Mouse (Mus musculus) mesoderm, embryonic 11.5 days (tissue): Measurements from ENCODE around the gene Phc2.

ENCODE experiments used
- DNase-seq: peaks from one replicate; pipeline ENCODE4 v3.0.0-alpha.2; 2012; ENCODE audit warnings: low read depth, low spot score

Phc2 gene

GRCm38 (mm10) chr4:128782037-128782436, 127.5 kb downstream of the Phc2 start:
- DNase-seq: no peak

DNA sequence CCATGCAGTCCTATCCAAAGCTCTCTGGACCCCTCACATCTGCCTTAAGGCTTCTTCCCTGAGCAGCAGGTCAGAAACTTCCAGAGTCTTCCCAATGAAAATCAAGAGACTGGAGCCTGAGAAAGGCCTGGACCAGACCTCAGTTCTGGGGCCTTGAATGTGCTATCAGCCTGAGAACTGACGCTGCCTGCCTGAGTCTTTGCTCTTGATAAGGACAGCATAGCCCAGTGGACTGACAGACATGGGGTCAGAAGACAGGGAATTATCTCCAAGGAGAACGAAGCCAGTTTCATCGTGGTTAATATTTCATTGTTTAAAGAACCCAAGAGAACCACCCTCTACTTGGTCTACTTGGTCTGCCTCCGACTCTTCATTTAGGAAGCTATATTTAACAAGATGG, 128.1 kb downstream of the Phc2 start:
- no peak for DNase-seq

DNA sequence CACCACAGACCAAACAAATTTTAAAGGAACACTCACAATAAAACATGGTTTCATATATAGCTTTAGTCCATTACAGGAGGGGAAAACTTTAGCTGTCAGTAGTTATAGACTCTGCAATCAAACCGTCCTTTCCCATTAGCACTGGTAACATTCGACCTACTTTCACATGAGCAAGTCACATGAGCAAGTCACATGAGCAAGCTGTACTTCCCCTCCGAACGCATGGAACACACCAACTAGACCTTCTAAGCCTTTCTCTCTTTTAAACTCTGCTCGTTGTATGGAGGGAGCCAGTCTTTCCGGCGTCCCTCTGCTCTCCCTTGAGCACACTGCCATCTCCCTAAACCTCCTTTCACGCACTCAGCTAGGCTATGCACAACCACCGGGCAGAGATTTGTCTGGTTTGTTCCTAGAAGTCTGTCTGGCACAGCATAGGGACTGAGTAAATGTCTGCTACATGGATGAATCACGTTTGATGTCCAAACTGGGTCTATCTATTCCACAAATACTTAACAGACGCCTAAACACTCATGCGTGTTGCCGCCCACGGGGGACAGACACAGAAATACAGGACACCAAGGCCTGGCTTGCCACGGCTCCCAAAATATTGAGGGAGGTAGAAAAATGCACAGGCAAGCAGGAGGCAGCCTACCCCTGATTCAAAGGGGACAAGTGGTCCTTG, 130.6 kb downstream of the Phc2 start:
- DNase-seq: no peak

GRCm38 (mm10) chr4:128785921-128786654, 131.6 kb downstream of the Phc2 start:
- DNase-seq: no peak

DNA sequence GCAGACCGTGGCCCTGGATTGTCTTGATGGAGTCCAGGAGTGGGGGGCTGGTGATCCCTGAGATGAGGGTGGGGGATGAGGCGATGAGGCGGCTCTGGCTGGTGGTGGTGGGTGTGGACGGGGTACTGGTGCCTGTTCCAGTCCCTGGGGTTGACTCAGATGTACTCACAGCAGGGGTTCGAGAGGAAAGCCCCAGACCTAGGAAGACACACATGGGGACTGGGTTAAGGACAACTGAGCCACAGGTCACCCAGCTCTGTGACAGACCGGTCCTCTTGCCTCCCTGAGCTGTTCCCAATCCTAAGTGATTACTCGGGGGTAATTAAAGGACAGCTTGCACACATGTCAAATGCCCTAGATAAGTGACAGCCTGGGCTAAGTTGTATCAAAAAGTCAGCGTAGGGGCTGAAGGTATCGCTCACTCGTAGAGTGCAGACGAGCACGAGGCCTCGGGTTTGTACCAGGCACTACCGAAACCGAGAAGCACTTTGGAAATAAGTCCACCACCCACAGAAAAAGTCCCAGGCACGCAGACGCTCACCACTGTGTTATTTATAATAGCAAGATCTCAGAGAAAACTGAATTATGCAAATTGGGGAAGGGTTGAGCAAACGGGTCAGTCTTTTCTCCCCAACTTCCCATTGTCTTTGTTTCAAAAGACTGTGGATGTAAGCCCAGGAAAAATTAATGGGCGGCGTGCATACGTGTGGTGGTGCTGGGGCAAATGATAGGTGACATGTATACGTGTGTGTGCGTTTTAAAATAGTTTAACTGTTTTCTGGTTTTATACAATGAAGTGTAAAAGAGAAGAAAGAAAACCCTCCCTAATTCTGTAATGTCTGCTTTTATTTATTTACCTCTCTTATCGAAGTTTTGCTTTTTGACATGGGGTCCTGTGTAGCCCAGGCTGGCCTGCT, 132.8 kb downstream of the Phc2 start:
- DNase-seq: no peak

DNA sequence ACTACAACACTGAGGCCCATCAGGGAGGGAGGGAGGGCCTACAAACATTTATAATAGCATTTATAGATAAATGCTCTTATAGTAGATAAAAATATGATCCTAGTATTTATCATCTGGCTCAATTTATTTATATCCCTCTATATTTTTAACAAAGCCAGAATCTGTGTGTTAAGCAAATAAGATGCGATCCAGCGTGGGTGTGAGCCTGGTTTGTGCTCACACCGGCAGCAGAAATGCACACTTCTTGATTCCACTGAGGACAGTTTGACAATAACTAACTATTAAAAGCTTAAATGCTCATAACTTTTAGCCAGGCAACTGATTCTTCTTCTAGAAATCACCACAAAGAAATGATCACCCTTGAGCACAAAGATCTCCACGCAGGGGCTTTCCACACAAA, 133.6 kb downstream of the Phc2 start:
- no peak for DNase-seq

GRCm38 (mm10) chr4:128789646-128790045, 135.1 kb downstream of the Phc2 start:
- DNase-seq: no peak

DNA sequence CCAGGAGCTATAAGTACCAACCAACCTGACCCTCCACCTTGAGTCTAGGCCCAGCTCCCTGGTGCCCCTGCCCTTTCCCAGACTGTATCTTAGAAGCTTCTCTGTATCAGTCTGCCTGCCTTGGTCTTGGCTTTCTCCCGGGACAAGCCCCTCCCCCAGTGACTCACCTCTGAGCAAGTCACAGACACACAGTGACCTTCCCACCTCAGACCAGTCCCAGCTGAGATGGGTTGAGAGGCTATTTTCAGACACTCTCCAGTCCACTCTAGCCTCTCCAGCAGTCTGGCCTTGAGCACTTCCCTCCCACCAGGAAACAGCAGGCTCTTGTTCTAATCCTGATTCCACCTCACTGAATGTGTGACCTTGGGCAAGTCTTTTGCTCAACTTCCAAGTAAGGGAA, 139.2 kb downstream of the Phc2 start:
- no peak for DNase-seq

GRCm38 (mm10) chr4:128794198-128794597, 139.7 kb downstream of the Phc2 start:
- DNase-seq: no peak

GRCm38 (mm10) chr4:128795596-128795995, 141.1 kb downstream of the Phc2 start:
- DNase-seq: peak; percentile 65

GRCm38 (mm10) chr4:128796788-128797187, 142.3 kb downstream of the Phc2 start:
- DNase-seq: no peak

DNA sequence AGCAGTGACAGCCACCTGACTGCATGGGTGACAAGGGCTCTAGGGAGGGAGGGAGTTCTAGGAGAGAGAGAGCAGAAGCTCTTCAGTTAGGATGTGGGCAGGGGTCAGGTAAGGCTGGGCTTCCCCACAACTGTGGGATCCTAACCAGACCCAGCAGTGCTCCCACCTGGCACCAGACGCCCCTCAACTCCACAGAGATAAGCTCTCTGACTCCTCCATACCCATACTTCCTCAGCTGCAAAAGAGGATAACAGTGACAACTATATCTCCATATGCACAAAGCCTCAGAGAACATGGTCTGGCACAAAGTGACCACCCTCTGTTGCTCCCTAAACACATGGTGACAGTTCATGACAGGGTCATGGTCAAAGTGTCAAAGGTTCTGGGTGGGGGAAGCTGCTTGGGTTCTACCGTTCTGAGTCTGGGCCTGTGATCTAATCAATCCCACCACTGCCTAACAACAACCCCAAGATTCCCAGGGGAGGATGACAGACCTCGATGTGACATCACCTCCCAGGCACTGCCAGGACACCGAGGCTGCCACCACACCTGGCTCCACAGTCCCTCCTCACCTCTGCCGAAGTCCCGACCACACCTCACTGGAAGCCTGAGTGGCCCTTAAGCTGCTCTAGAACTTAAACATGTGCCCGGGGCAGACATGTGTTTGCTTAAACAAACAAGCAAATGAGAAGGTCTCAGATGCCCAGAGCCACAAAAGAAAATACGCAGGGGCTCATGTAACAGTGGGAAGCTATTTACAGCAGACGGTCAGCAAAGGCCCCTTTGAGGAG, 147.4 kb downstream of the Phc2 start:
- no peak for DNase-seq
